Mouse (Mus musculus) left cerebral cortex, postnatal 10 days (tissue): ENCODE data around the gene Cyp2g1. TPM values are rescaled to one million over a fixed set of nuclear protein-coding genes. Genes with fewer than 3 reads are reported as not detected.
"Not testable (repeated sequence)": the region's sequence is repeated elsewhere in the genome, so short reads cannot be mapped to it uniquely, and the experiment has no call there.

Source experiments
- DNase-seq, 2 experiments: peaks; one replicate each; pipeline ENCODE4 v3.0.0; 2021 to 2022; ENCODE audit warnings: low spot score in 2 of 2, mixed read lengths in 1 of 2; ENCODE audit errors: extremely low spot score in 1 of 2
- intact Hi-C: fragments of 180-260 bp; cut with DNase I; formaldehyde crosslinking; loops from one replicate; pipeline ENCODE4 v1.15.1; 2025
- total RNA-seq, 2 experiments: library from RNA; stranded (reverse); gene quantifications; 2 replicates each; pipeline ENCODE4 v1.2.3; 2021

Cyp2g1 gene
- total RNA-seq = not detected

- intact Hi-C loops = no loop called here
- no peak for DNase-seq
These were observed at the start of gene Cyp2g1 for GRCm38 (mm10) chr7:26808592-26808991. Gene Cyp2g1, plus strand, starts transcription at chr7:26808892.

GRCm38 (mm10) chr7:26767084-26767483, 41.6 kb upstream of the Cyp2g1 start:
- DNase-seq = no peak
- intact Hi-C loops = no loop called here

DNA sequence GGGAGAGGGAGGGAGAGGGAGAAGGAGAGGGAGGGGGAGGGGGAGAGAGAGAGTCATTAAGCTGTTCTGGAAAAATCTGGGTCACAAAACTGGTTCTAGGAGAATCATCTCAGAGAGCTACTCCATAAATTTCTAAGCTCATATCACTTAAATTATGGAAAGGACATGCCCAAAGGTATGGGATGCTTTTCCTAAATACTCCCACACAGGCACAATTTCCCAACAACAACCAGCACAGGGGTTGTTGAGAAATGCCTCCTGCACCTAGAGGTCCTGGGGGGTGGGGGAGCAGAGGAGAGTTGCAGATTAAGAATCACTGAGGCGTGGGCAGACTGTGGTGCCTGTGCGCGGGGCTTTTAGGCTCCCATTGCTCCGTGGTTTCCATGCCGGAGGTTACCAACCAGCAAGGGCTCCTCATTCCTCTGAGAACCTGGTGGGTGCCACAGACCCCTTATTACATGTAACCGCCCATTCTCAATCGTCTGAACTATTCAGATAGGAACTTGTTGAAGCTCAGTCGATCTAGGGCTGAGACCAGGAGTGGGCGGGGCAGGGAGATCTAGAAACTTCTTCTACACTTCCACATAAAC, 38.7 kb upstream of the Cyp2g1 start:
- no peak for DNase-seq
- intact Hi-C loops = no loop called here

DNA sequence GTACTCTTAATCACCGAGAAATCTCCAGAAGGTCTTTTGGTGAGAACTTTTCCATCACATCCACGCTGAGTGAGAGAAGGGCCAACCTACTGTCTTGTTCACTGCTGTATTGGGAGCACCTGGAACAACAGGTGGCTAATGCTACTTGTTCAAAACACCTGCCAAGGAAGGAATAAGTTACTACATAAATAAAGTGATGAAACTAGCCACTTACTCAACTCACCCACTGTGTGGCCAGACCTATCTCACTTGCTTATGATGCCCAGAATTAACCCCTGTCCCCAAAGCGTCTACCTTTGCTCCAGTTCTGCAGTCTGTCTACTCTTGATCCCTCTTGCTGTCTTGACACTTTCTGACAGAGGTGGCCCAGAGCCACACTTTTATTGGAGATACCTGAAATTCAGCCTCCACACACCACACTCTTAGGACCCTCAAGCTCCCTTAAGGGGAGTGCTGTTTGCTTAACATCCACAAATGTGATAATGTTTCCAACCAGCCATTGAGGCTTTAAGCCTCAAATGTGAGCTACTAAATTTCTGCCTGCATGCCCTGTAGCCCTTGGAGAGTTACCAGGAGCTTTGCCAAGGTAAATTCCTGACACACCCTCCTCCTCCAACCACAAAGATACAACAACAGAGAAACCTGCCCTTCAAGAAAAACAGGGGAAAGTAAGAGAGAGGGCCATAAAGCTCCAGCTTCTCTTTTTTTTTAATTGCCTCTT, 35.7 kb upstream of the Cyp2g1 start:
- intact Hi-C loops = no loop called here
- DNase-seq = no peak

DNA sequence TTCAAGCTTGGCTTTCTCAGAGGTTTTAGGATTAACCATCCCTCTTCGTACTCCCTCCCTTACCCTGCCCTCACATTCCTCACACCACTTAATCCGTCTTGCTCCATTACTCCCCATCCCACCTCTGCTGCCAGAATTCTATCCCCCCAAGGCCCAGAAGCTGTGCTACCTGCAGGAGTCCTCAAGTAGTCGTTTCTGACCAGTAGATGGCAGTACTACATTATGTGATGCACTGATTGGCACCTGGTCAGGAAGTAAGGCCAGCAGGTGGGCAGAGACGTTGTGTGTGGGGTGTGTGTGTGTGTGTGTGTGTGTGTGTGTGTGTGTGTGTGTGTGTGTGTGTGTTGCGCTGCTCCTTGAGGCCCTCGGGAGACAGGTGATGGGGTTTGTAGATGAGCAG, 32.8 kb upstream of the Cyp2g1 start:
- intact Hi-C loops = no loop called here
- no peak for DNase-seq

GRCm38 (mm10) chr7:26777806-26778205, 30.9 kb upstream of the Cyp2g1 start:
- intact Hi-C loops = no loop called here
- no peak for DNase-seq

GRCm38 (mm10) chr7:26778474-26778873, 30.2 kb upstream of the Cyp2g1 start:
- peak; percentile 7 to 29 for DNase-seq
- intact Hi-C loops = no loop called here

- peak in 1 of 2 experiments; percentile 20 for DNase-seq
- intact Hi-C loops = loop anchor here (10.0 kb wide), 1 partner anchor 355 kb away; no protein-coding TSS in a partner anchor
These were observed 28.8 kb upstream of the Cyp2g1 start for GRCm38 (mm10) chr7:26779799-26780416.

DNA sequence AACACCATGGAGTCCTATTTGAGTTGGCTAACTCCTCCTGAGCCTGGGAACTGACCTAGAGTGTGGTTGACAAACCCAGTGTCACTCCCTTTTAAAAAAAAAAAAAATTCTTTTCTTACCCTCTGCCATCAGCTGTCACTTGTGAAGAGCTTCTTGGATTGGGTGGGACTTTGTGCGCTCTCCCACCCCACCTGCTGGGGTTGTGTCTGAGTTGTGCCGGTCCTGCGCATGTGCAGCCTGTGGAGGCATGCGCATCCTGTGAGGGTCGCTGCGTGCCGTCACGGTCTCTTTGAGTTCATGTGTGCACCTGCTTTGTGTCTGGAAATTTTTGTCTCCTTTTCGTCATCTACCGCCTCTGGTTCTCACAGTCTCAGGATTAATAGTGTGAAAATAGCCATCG, 28.2 kb upstream of the Cyp2g1 start:
- intact Hi-C loops = loop anchor here (10.0 kb wide), 1 partner anchor 354 kb away; no protein-coding TSS in a partner anchor
- DNase-seq = peak; percentile 11 to 48

- intact Hi-C loops = loop anchor here (10.0 kb wide), 1 partner anchor 354 kb away; no protein-coding TSS in a partner anchor
These were observed 27.5 kb upstream of the Cyp2g1 start for GRCm38 (mm10) chr7:26780998-26781766.

GRCm38 (mm10) chr7:26781767-26782131, 26.9 kb upstream of the Cyp2g1 start:
- intact Hi-C loops = loop anchor here (10.0 kb wide), 1 partner anchor 353 kb away; no protein-coding TSS in a partner anchor
- no peak for DNase-seq

More at GRCm38 (mm10) chr7:26780998-26781766, 27.5 kb upstream of the Cyp2g1 start:
- DNase-seq = no peak

- DNase-seq = no peak
- intact Hi-C loops = loop anchor here (10.0 kb wide), 1 partner anchor 352 kb away; no protein-coding TSS in a partner anchor
These were observed 25.5 kb upstream of the Cyp2g1 start for GRCm38 (mm10) chr7:26783163-26783562.

DNA sequence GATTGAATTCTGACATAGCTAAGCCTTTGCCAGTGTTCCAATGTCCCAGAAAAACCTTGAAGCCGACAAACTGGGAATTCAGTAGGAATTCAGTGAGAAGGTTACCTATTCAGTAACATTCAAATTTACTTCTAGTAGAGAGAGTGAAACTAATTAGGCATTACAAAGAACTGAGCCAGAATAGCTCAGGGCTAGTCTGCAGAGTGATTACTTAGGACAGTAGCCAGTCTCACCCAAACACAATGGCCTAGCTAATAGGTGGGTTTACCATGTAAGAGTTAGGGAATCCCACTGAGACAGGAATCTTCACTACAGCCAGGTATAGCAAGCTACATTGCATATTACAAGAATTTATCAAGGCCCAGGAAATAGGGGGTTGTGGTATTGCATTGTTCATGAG, 22.7 kb upstream of the Cyp2g1 start:
- intact Hi-C loops = loop anchor here (10.0 kb wide), 1 partner anchor 349 kb away; no protein-coding TSS in a partner anchor

GRCm38 (mm10) chr7:26789984-26790383, 18.7 kb upstream of the Cyp2g1 start:
- intact Hi-C loops = loop anchor here (10.0 kb wide), 1 partner anchor 345 kb away; no protein-coding TSS in a partner anchor
- DNase-seq = no peak

More for the DNA sequence above, 22.7 kb upstream of the Cyp2g1 start:
- not testable (repeated sequence) for DNase-seq

- no peak for DNase-seq
- intact Hi-C loops = no loop called here
These were observed 8.6 kb upstream of the Cyp2g1 start for GRCm38 (mm10) chr7:26800104-26800503.

DNA sequence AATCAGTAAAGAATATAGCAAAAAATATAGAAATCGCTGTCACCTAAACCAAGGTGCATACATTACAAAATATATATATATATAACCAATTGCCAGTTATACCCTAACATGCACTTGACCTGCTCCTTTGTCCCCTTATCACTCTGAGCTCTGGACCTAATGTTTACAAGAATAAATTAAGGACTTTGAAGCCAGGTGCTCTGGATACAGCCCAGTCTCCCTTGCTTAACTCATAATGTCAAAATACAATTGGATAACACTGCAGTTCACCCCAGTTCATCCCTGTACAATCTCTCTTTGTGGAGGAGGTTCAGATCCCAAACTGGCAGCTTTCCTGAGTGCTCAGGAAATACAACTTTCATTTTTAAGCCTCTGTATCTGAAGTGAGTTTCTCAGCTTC, 7.7 kb upstream of the Cyp2g1 start:
- DNase-seq = no peak
- intact Hi-C loops = no loop called here

DNA sequence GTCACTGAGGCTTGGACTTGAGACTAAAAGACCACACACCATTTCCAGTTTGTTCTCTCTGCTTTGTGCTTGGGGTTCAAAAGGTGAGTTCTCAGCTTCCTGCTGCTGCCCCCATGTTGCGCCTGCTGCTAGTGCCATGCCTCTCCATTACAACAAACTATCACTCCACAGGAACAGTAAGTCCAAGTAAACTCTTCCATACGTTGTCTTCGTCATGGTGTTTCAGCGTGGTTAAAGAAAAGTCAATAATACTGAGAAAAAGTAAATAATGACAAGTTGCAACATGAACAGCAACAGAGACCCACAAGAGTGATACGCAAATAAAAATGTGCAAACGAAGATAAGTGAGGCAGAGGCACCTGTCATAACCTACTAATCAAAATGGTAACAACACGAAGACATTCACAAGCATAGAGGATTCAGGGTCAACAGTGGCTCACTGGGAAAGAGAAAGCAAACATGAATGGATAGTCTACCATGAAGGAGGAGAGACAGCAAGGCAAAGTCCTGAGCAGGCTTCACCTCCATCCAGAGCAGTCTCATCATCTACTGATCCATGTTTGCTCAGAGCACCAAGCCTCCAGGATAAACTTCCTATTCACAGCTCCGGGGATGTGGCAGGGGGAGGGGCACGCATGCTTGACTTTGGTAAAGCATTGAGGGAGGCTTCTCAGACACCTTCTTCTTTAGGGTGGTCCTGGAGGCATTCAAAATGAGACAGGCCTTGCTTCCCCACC, 23.0 kb downstream of the Cyp2g1 start:
- intact Hi-C loops, DNase-seq: not testable (repeated sequence)

DNA sequence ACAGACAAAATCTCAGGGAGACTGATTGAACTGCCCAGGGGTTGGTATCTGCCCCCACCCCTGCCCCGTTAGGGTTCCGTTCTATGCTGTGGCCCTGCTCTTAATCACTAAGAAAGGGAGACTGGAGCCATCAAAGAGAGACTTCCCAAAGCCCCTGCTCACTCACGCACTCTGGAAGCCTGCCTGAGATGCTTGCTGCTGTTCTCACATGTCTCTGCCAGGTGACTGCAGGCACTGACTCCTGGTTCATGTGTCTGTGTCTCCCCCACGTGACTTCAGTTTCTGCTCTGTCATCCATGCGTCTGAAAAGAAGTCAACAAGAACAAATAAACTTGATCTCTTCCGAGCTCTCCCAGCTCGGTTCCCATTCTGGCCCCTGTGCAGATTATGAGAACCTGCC, 24.0 kb downstream of the Cyp2g1 start:
- intact Hi-C loops, DNase-seq: not testable (repeated sequence)
